Mouse (Mus musculus) lung, postnatal 0 days (tissue): Measurements from ENCODE around the gene Sirt7.

ENCODE experiments used
- CTCF ChIP-seq: IDR thresholded peaks from 2 replicates; pipeline ENCODE4 v1.5.1; 2016; ENCODE audit warnings: antibody characterized with exemption, mild to moderate bottlenecking
- EP300 ChIP-seq: IDR thresholded peaks from 2 replicates; pipeline ENCODE4 v1.6.1; 2016; ENCODE audit warnings: antibody characterized with exemption, mild to moderate bottlenecking, control low read depth

DNA sequence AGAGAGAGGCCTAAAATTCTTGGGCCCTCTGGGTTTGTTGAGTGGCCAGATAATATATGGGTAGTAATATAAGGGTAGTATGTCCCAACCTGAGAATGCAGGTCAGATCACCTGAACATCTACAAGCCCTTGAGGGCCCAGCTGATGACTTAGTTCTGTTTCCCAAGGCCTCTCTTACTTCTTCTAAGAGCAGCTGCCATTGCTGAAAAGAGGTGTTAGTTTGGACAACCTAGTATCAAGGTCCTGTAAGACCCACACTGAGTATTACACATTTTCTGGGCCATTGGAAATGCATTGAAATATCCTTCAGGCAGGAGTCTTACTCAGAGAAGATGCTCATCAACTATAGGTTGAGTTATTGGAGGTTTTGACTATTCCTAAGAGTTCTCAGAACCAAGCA, 49.1 kb downstream of the Sirt7 start:
- TF ChIP-seq EP300: no peak
- TF ChIP-seq CTCF: no peak
